Mouse (Mus musculus) urinary bladder, postnatal 36 days (tissue): Measurements from ENCODE around the gene Cxcr3.

Experiments used
- DNase-seq, 2 experiments: peaks; one replicate each; pipeline ENCODE4 v3.0.0; 2022; ENCODE audit warnings: low spot score in 2 of 2, mixed read lengths in 1 of 2

Gene Cxcr3

GRCm38 (mm10) chrX:101733828-101734319, at the start of gene Cxcr3:
Gene Cxcr3, minus strand, starts transcription at chrX:101734269.
- no peak for DNase-seq

- DNase-seq, result peak; percentile 9 to 33
These were observed 38.0 kb upstream of the Cxcr3 start for GRCm38 (mm10) chrX:101772035-101772434.

- no peak for DNase-seq
These were observed 36.2 kb upstream of the Cxcr3 start for GRCm38 (mm10) chrX:101770307-101770706.

- DNase-seq, result no peak
These were observed 35.4 kb upstream of the Cxcr3 start for GRCm38 (mm10) chrX:101769478-101769877.

GRCm38 (mm10) chrX:101767280-101767679, 33.2 kb upstream of the Cxcr3 start:
- no peak for DNase-seq

- no peak for DNase-seq
These were observed 31.0 kb upstream of the Cxcr3 start for GRCm38 (mm10) chrX:101765111-101765510.

GRCm38 (mm10) chrX:101764621-101765020, 30.6 kb upstream of the Cxcr3 start:
- DNase-seq, result no peak

GRCm38 (mm10) chrX:101754478-101754877, 20.4 kb upstream of the Cxcr3 start:
- DNase-seq, result no peak

GRCm38 (mm10) chrX:101750144-101750543, 16.1 kb upstream of the Cxcr3 start:
- DNase-seq, result no peak

- no peak for DNase-seq
These were observed 7.0 kb upstream of the Cxcr3 start for GRCm38 (mm10) chrX:101741064-101741433.

- DNase-seq, result no peak
These were observed 6.4 kb upstream of the Cxcr3 start for GRCm38 (mm10) chrX:101740335-101741063.

GRCm38 (mm10) chrX:101737201-101737600, 3.1 kb upstream of the Cxcr3 start:
- no peak for DNase-seq

GRCm38 (mm10) chrX:101734981-101735380, 912 bp upstream of the Cxcr3 start:
- no peak for DNase-seq

GRCm38 (mm10) chrX:101733288-101733687, 781 bp downstream of the Cxcr3 start:
- no peak for DNase-seq

- DNase-seq, result no peak
These were observed 1.4 kb downstream of the Cxcr3 start for GRCm38 (mm10) chrX:101732644-101733043.

- DNase-seq, result no peak
These were observed 4.1 kb downstream of the Cxcr3 start for GRCm38 (mm10) chrX:101730010-101730409.

- DNase-seq, result no peak
These were observed 13.7 kb downstream of the Cxcr3 start for GRCm38 (mm10) chrX:101720401-101720800.

GRCm38 (mm10) chrX:101705111-101705510, 29.0 kb downstream of the Cxcr3 start:
- no peak for DNase-seq

- no peak for DNase-seq
These were observed 35.8 kb downstream of the Cxcr3 start for GRCm38 (mm10) chrX:101698232-101698631.

GRCm38 (mm10) chrX:101697537-101697936, 36.5 kb downstream of the Cxcr3 start:
- DNase-seq, result no peak

- no peak for DNase-seq
These were observed 38.4 kb downstream of the Cxcr3 start for GRCm38 (mm10) chrX:101695686-101696085.
